Mouse (Mus musculus): ENCODE measurements around the gene Zfp217. TPM values are rescaled to one million over a fixed set of nuclear protein-coding genes. Genes with fewer than 3 reads are reported as not detected.

Gene Zfp217
- polyA plus RNA-seq, 1 experiment from 2014 or later, result 3.2 TPM

DNA sequence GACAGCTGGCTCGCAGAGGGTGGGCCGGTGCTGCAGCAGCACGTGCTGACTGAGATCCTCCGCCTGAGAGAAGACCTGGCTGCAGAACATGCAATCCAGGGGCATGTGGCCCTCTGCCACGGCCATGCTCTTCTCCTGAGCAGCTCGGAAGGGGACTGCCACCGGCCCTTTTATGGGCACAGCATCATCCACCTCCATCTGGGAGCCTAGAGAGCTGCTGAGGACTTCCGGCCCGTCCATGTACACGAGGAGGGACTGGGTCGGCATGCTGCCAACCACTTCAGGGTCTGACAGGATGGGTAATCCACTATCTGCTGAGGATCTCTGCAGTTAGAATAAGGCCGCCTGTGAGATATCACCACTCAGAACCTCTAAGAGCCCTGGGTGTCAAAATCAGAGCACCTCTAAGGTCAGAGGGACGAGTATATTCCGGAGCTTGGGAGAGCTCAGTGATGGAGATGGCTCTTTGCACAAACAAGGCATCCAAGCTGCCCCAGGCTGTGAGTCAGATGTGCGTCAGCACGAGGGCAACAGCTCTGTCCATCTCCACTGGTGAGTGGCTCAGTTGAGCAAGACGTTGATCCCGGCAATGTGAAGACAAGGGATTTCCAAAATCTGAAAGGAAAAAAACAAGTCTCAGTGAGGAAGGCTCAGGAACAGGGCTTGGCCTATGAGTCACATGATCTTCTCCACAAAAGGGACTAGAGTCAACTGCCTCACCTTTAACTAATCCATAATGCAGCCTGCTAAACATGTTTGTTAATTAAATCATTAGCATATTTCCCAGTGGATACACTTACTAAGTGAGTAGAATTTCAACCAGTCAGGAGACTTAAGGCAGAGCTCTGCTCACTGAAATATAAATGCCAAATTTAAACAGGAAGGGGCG is 27.5 kb downstream of the Zfp217 start:
- Histone ChIP-seq H3K4me3 (ENCODE audit: low read depth, low read length) (no peak overlapping the region), H3K9me3 (ENCODE audit: control insufficient read depth, low read length) (no peaks in the 10 kb centered on the region), H3K4me1 (ENCODE audit: control insufficient read depth, insufficient read depth, low read length) (peaks cover 5% of the 10 kb centered on the region; the same call in 1 of the 2 replicates), H3K36me3 (ENCODE audit: control insufficient read depth, insufficient read depth, low read length) (peaks cover 13% of the 10 kb centered on the region), H3K9ac (ENCODE audit: low read length) (no peak overlapping the region), H3K27ac (ENCODE audit: low read depth, low read length) (no peak overlapping the region), H3K27me3 (ENCODE audit: control insufficient read depth, insufficient read depth, low read length) (no peaks in the 10 kb centered on the region), H3K4me2 (no peak overlapping the region)
- DNase-seq (ENCODE audit: low spot score, missing footprints), result no peak
- no peak for ATAC-seq (ENCODE audit: low FRiP score)
- WGBS, result 92% methylated on average over 19 of the region's 19 CpGs

DNA sequence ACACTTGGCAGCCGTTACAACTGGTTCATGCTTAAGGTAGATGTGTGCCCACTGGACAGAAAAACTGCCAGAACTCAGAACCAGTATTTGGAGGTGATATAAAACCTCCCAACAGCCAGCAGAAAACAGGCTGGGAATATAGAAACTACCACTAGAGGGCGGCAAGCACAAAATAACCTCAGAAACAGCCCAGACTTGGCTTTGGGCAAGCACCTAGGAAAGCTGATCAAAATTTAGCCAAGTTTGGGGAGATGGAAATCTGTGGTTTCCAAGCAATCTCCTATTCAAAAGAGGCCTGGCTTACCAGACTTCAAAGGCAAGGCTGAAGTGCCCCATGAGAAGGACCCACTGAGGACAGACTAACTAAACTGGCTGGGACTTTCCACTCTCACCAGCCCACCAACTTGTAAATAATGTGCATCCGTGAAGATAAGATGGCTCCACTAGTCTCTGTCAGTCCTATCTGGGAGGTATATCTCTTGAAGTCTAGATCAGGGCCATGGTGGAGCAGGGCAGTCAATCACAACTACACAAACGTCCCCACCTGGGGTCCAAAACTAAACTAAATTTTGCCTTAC is 31.1 kb downstream of the Zfp217 start:
- Histone ChIP-seq H3K4me2 (no peak overlapping the region), H3K4me1 (ENCODE audit: control insufficient read depth, insufficient read depth, low read length) (no peaks in the 10 kb centered on the region), H3K27me3 (ENCODE audit: control insufficient read depth, insufficient read depth, low read length) (no peaks in the 10 kb centered on the region), H3K4me3 (ENCODE audit: low read depth, low read length) (no peak overlapping the region), H3K36me3 (ENCODE audit: control insufficient read depth, insufficient read depth, low read length) (peaks cover 19% of the 10 kb centered on the region), H3K27ac (ENCODE audit: low read depth, low read length) (no peak overlapping the region), H3K9me3 (ENCODE audit: control insufficient read depth, low read length) (no peaks in the 10 kb centered on the region), H3K9ac (ENCODE audit: low read length) (no peak overlapping the region)
- ATAC-seq (ENCODE audit: low FRiP score) (0 out of 2 replicates have a peak, but pooled peaks have one; percentile 30), DNase-seq (ENCODE audit: low spot score, missing footprints) (peak; percentile 93)
- 52% methylated on average over 4 of the region's 4 CpGs for WGBS

DNA sequence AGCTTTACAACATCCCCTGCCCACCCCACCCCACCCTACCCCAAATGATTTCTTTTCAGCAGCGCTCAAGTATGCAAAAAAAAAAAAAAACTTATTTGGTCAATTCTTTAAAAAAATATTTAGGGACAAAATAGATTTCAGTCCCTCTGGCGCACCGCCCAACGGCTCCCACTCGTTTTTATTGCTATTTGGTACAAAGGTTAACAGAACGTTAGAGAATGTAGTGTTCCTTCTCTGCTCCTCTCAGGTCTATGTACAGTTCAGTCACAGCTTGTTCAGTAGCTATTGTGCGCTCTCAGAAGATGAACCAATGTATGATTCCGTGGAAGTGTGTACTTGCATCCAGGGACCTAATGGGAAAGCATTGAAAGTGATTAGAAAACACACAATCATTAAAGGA is 37.6 kb downstream of the Zfp217 start:
- 92% methylated on average over 8 of the region's 8 CpGs for WGBS
- DNase-seq (ENCODE audit: low spot score, missing footprints) (no peak), ATAC-seq (ENCODE audit: low FRiP score) (no peak)
- Histone ChIP-seq H3K9me3 (ENCODE audit: control insufficient read depth, low read length) (no peaks in the 10 kb centered on the region), H3K27ac (ENCODE audit: low read depth, low read length) (no peak overlapping the region), H3K4me2 (no peak overlapping the region), H3K36me3 (ENCODE audit: control insufficient read depth, insufficient read depth, low read length) (peaks cover 7% of the 10 kb centered on the region; the same call in 1 of the 2 replicates), H3K4me1 (ENCODE audit: control insufficient read depth, insufficient read depth, low read length) (peaks cover 3% of the 10 kb centered on the region), H3K9ac (ENCODE audit: low read length) (no peak overlapping the region), H3K4me3 (ENCODE audit: low read depth, low read length) (no peak overlapping the region), H3K27me3 (ENCODE audit: control insufficient read depth, insufficient read depth, low read length) (no peaks in the 10 kb centered on the region)

DNA sequence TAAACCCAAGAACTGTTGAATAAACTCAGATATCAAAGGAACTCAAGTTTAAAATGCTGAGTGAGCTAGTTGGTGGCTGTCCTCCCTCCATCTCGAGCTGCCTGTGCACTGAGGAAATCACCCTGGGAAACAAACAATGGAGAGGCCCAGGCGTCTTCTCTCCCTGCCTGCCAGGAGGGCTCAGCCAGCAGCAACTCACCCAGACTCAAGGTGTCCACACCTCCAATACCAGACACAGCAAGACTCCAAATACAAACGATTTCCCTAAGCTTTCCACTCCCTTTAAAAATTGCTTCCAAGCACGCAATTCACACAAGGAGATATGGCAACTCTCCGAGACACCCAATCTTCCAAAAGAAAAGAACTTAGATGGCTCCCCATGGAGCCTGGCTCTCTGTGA is 38.4 kb downstream of the Zfp217 start:
- H3K4me1 ChIP-seq (ENCODE audit: control insufficient read depth, insufficient read depth, low read length), result peaks cover 3% of the 10 kb centered on the region
- no peaks in the 10 kb centered on the region for H3K27me3 ChIP-seq (ENCODE audit: control insufficient read depth, insufficient read depth, low read length)
- H3K4me2 ChIP-seq, result no peak overlapping the region
- ATAC-seq (ENCODE audit: low FRiP score), result no peak
- H3K36me3 ChIP-seq (ENCODE audit: control insufficient read depth, insufficient read depth, low read length), result peaks cover 7% of the 10 kb centered on the region; the same call in 1 of the 2 replicates
- no peak overlapping the region for H3K9ac ChIP-seq (ENCODE audit: low read length)
- no peak for DNase-seq (ENCODE audit: low spot score, missing footprints)
- WGBS, result 25% methylated on average over 5 of the region's 5 CpGs
- H3K4me3 ChIP-seq (ENCODE audit: low read depth, low read length), result no peak overlapping the region
- H3K9me3 ChIP-seq (ENCODE audit: control insufficient read depth, low read length), result no peaks in the 10 kb centered on the region
- H3K27ac ChIP-seq (ENCODE audit: low read depth, low read length), result no peak overlapping the region

DNA sequence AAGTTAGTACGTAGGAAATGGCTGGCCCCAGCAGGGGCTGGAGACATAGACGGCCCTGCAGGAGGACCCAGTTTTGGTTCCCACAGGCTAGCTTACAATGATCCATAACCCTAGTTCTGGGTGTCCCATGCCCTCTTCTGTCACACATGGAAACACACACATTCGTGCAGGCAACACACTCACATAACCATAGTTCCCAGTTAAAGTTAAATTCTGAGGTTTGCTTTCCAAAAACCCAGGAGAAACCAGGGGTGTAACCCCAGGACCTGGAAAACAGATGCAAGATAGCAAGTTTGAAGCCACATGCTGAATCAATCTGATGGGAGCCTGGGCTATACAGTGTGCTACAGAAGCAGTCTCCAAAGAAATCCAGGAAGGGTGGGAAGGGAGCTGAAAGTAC is 40.1 kb downstream of the Zfp217 start:
- peaks cover 3% of the 10 kb centered on the region for H3K4me1 ChIP-seq (ENCODE audit: control insufficient read depth, insufficient read depth, low read length)
- no peak overlapping the region for H3K9ac ChIP-seq (ENCODE audit: low read length)
- no peaks in the 10 kb centered on the region for H3K9me3 ChIP-seq (ENCODE audit: control insufficient read depth, low read length)
- ATAC-seq (ENCODE audit: low FRiP score) (no peak), DNase-seq (ENCODE audit: low spot score, missing footprints) (no peak)
- no peak overlapping the region for H3K4me3 ChIP-seq (ENCODE audit: low read depth, low read length)
- no peak overlapping the region for H3K4me2 ChIP-seq
- no peaks in the 10 kb centered on the region for H3K27me3 ChIP-seq (ENCODE audit: control insufficient read depth, insufficient read depth, low read length)
- H3K36me3 ChIP-seq (ENCODE audit: control insufficient read depth, insufficient read depth, low read length), result peaks cover 4% of the 10 kb centered on the region; the same call in 1 of the 2 replicates
- no peak overlapping the region for H3K27ac ChIP-seq (ENCODE audit: low read depth, low read length)
- 91% methylated on average over 3 of the region's 3 CpGs for WGBS

DNA sequence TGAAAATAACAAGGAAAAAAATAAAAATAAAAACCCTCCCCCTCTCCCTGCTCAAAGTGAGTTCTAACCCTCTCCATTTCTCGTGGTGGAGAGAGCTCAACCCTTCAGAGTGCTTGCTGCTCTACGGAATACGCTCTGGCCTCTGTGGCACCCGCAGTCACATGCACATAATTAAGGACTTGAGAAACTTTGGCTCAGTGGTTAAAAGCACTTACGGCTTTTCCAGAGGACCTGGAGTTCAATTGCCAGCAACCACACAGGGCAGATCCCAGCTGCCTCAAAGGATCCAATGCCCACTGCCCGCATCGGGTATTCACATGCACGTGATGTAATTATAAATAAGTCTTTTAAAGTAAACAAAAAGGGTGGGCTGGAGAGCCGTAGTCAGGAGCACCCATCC is 41.9 kb downstream of the Zfp217 start:
- 87% methylated on average over 9 of the region's 9 CpGs for WGBS
- Histone ChIP-seq H3K36me3 (ENCODE audit: control insufficient read depth, insufficient read depth, low read length) (no peaks in the 10 kb centered on the region), H3K27me3 (ENCODE audit: control insufficient read depth, insufficient read depth, low read length) (no peaks in the 10 kb centered on the region), H3K4me1 (ENCODE audit: control insufficient read depth, insufficient read depth, low read length) (peaks cover 3% of the 10 kb centered on the region), H3K9ac (ENCODE audit: low read length) (no peak overlapping the region), H3K4me3 (ENCODE audit: low read depth, low read length) (no peak overlapping the region), H3K9me3 (ENCODE audit: control insufficient read depth, low read length) (no peaks in the 10 kb centered on the region), H3K4me2 (no peak overlapping the region), H3K27ac (ENCODE audit: low read depth, low read length) (no peak overlapping the region)
- no peak for ATAC-seq (ENCODE audit: low FRiP score)
- DNase-seq (ENCODE audit: low spot score, missing footprints), result no peak

DNA sequence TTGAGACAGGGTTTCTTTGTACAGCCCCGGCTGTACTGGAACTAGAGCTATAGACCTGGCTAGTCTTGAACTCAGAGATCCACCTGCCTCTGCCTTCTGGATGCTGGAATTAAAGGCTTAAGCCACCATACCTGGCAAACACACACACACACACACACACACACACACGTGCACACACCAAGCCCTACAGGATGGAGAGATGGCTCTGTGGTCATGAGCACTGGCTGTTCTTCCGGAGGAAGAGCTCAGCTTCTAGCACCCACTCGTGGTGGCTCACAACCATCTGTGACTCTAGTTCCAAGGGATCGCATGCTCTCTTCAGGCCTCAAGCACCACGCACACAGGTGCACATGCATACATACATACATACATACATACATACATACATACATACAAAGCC is 43.5 kb downstream of the Zfp217 start:
- Histone ChIP-seq H3K27ac (ENCODE audit: low read depth, low read length) (no peak overlapping the region), H3K4me3 (ENCODE audit: low read depth, low read length) (no peak overlapping the region), H3K4me1 (ENCODE audit: control insufficient read depth, insufficient read depth, low read length) (no peaks in the 10 kb centered on the region; the same call in 1 of the 2 replicates), H3K9me3 (ENCODE audit: control insufficient read depth, low read length) (no peaks in the 10 kb centered on the region), H3K9ac (ENCODE audit: low read length) (no peak overlapping the region), H3K36me3 (ENCODE audit: control insufficient read depth, insufficient read depth, low read length) (no peaks in the 10 kb centered on the region), H3K4me2 (no peak overlapping the region), H3K27me3 (ENCODE audit: control insufficient read depth, insufficient read depth, low read length) (no peaks in the 10 kb centered on the region)
- 89% methylated on average over 6 of the region's 6 CpGs for WGBS
- DNase-seq (ENCODE audit: low spot score, missing footprints) (no peak), ATAC-seq (ENCODE audit: low FRiP score) (no peak)

DNA sequence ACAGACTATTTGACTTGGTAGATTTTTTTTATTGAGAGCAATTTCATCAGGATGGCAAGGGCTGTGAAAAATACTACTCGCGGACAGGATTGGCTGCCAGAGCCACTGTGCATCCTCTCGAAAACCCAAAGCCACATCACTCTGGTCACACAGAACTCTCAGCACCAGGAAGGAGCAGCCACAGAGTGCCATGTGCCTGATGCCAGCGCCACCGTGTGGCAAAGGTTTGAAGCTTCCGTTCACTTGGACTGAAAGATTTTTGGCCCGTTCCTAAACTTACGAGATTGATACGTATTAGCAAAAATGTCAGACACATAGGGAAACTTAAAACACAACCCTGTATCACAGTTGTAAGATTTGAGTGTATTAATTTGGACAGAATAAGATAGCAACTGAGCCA is 44.1 kb downstream of the Zfp217 start:
- Histone ChIP-seq H3K36me3 (ENCODE audit: control insufficient read depth, insufficient read depth, low read length) (no peaks in the 10 kb centered on the region), H3K4me3 (ENCODE audit: low read depth, low read length) (no peak overlapping the region), H3K4me1 (ENCODE audit: control insufficient read depth, insufficient read depth, low read length) (no peaks in the 10 kb centered on the region), H3K9me3 (ENCODE audit: control insufficient read depth, low read length) (no peaks in the 10 kb centered on the region), H3K27ac (ENCODE audit: low read depth, low read length) (no peak overlapping the region), H3K27me3 (ENCODE audit: control insufficient read depth, insufficient read depth, low read length) (no peaks in the 10 kb centered on the region), H3K9ac (ENCODE audit: low read length) (no peak overlapping the region), H3K4me2 (no peak overlapping the region)
- DNase-seq (ENCODE audit: low spot score, missing footprints) (peak; percentile 91), ATAC-seq (ENCODE audit: low FRiP score) (no peak)
- WGBS, result 60% methylated on average over 9 of the region's 9 CpGs

DNA sequence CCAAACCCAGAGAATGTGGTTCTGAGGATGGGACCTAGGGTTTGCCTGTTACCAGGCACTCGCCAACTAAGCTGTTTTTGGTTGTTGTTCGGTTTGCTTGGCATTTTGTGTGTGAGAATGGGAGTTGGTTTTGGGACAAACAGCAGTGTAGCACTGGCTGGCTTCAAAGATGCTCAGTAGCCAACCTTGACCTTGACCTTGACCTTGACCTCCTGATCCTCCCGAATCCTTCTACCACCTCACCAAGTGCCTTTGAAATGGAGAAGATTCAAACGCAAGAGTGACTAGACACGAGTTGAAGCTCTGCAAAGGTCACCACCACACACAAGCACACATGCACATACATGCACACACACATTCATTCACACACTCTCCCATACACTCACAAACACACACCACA is 44.6 kb downstream of the Zfp217 start:
- no peaks in the 10 kb centered on the region for H3K4me1 ChIP-seq (ENCODE audit: control insufficient read depth, insufficient read depth, low read length)
- no peak for DNase-seq (ENCODE audit: low spot score, missing footprints)
- no peak for ATAC-seq (ENCODE audit: low FRiP score)
- no peaks in the 10 kb centered on the region for H3K27me3 ChIP-seq (ENCODE audit: control insufficient read depth, insufficient read depth, low read length)
- H3K9ac ChIP-seq (ENCODE audit: low read length), result no peak overlapping the region
- H3K4me2 ChIP-seq, result no peak overlapping the region
- no peak overlapping the region for H3K4me3 ChIP-seq (ENCODE audit: low read depth, low read length)
- H3K27ac ChIP-seq (ENCODE audit: low read depth, low read length), result no peak overlapping the region
- no peaks in the 10 kb centered on the region for H3K9me3 ChIP-seq (ENCODE audit: control insufficient read depth, low read length)
- no peaks in the 10 kb centered on the region for H3K36me3 ChIP-seq (ENCODE audit: control insufficient read depth, insufficient read depth, low read length)
- 75% methylated on average over 5 of the region's 5 CpGs for WGBS
